Mouse (Mus musculus) cerebellum, postnatal 36 days (tissue): ENCODE measurements around the gene Atg5.
"Not testable (repeated sequence)": the region's sequence is repeated elsewhere in the genome, so short reads cannot be mapped to it uniquely, and the experiment has no call there.

Source experiments
- DNase-seq, 2 experiments: peaks; one replicate each; pipeline ENCODE4 v3.0.0; 2021 to 2022; ENCODE audit warnings: mixed read lengths in 2 of 2

Gene Atg5

GRCm38 (mm10) chr10:44268145-44268860 is at the start of gene Atg5:
Atg5 (plus strand) TSS chr10:44268358.
- peak; percentile 98 to 99 for DNase-seq

- not testable (repeated sequence) for DNase-seq
Observed at GRCm38 (mm10) chr10:44219073-44219472, 49.1 kb upstream of the Atg5 start.

GRCm38 (mm10) chr10:44224345-44224744 is 43.8 kb upstream of the Atg5 start:
- DNase-seq, result no peak

DNA sequence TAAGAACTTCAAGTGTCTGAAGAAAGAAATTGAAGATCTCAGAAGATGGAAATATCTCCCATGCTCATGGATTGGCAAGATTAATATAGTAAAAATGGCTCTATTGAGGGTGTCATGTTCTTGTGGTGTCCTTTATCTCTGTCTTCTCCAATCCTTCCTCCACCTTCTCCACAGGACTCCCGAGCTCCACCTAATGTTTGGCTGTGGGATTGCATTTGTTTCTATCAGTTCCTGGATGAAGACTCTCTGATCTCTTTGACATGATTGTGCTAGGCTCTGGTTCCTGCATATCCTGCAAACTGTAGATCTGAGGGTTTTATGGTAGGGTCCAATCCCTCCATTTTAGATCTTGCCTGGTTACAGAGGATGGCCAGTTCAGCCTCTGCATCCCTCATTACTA is 34.8 kb upstream of the Atg5 start:
- peak; percentile 13 to 19 for DNase-seq

GRCm38 (mm10) chr10:44235298-44235697 is 32.9 kb upstream of the Atg5 start:
- DNase-seq, result not testable (repeated sequence)

GRCm38 (mm10) chr10:44256624-44257023 is 11.5 kb upstream of the Atg5 start:
- peak in 1 of 2 experiments; percentile 8 for DNase-seq

DNA sequence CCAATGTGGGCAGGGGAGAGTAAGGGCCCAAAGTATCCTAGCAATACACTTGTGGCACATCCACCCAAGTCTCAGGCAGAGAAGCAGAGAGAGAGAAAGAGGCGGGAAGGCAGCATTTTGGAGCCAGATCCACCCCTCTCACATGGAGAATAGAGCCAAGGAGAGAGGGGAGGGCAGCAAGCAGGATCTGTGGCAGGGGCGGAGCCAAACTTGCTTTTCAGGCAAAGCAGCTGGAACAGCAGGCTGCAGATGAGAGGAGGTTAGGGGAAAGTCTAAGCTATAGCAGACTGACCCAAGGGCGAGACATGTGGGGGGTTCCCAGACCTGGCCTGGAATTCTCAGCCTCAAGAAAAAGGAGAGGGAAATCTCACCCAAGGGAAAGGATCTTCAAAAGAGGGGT is 2.3 kb upstream of the Atg5 start:
- no peak for DNase-seq

GRCm38 (mm10) chr10:44266561-44266960 is 1.6 kb upstream of the Atg5 start:
- no peak for DNase-seq

DNA sequence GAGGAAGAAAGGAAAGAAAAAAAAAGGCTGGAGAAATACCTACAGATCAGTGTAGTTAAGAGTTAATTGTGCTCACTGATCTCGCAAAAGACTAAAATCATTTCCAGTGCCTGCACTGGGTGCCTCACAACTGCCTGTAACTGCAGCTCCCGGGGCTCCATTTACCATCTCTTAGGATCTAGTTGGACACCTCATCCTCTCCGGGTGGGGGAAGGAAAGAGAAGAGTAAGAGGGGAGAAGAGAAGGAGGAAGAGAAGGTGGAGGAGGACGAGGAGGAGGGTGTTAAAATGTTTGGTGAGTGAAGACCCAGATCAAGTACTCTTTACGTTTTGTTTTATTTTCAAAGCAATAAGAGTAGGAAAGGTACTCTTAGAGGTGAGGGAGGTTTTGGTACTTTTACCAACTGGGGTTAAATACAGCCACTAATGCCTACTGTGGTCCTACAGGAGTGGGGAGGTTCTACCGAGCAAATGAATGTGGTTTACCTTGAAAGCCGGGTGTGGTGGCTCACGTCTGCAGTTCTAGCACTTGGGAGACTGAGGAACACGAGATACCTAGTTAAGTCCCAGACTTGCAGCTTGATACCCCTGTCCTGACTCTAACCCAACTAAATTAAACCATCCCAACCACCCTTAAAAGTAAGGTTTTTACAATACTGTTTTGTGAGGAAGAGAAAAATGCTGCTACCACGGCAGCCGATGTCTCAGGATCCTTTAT is 574 bp upstream of the Atg5 start:
- DNase-seq, result no peak

DNA sequence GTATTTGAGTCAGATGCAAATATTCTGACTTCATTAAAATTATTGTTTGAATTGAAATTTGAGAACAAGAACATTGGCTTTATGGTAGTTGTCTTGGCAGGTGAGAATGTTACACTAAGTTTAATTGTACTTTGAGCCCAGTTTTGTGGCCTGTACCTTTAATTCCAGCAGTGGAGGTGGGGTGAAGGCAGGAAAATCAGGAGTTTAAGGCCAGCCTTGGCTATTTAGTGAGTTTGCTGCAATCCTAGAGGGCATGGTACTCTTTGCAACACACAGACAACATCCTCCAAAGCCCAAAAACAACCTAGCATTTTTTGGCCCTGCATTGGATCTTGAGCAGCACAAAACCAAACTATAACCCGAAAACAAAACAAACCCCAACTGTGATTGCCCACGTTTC is 1.1 kb downstream of the Atg5 start:
- DNase-seq, result no peak

DNA sequence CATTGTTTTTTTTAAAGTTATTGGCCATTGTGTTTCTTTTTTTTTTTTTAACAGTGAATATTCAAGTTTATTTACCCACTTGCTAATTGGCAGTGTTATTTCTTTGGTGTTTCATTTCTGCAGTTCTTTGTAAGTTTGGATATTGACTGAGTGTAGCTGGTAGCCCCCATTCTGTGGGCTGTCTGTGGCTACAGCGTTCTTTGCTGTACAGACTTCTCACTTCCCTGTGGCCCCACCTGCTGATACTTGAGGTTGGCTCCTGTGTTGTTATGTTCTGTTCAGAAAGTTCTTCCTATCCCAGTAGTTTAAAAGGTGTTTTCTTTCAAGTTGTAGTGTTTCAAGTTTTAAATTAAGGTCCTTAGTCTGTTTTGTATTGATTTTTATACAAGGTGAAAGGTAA is 14.2 kb downstream of the Atg5 start:
- no peak for DNase-seq

DNA sequence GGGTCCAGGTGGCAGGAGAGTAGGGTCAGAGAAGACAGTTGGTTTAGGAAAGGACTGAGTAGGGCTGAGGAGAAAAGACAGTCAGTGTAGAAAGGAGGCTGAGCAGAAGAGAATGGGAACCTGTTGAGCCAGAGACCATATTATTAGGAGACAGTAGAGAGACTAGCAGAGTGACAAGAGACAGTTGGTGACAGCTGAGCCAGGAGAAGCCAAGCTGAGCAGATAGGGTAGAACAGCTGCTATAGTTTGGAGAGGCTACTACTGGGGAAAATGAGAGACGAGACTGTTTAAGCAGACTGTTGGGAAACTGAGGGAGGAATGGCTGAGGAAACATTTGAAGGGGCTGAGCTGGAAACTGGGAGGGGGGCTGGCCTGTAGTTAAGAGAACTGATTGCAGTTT is 16.9 kb downstream of the Atg5 start:
- DNase-seq, result no peak

DNA sequence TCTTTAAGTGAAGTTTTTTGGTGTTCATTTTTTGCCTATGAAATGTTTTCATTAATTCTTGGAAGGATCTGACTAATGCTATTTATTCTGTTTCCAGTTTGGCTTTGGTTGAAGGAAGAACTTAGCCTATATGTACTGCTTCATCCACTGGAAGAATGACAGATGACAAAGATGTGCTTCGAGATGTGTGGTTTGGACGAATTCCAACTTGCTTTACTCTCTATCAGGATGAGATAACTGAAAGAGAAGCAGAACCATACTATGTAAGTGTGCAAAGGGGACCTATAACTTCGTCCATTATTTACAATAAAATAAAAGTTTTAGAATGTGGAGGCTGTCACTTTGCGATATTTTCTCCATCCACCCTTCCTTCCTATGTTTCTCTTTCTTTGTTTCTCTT is 17.8 kb downstream of the Atg5 start:
- DNase-seq, result no peak

GRCm38 (mm10) chr10:44290876-44291275 is 22.7 kb downstream of the Atg5 start:
- no peak for DNase-seq

GRCm38 (mm10) chr10:44292205-44292604 is 24.0 kb downstream of the Atg5 start:
- peak in 1 of 2 experiments; percentile 14 for DNase-seq

- no peak for DNase-seq
Observed at GRCm38 (mm10) chr10:44299165-44299564, 31.0 kb downstream of the Atg5 start.

- no peak for DNase-seq
Observed at GRCm38 (mm10) chr10:44300078-44300477, 31.9 kb downstream of the Atg5 start.

DNA sequence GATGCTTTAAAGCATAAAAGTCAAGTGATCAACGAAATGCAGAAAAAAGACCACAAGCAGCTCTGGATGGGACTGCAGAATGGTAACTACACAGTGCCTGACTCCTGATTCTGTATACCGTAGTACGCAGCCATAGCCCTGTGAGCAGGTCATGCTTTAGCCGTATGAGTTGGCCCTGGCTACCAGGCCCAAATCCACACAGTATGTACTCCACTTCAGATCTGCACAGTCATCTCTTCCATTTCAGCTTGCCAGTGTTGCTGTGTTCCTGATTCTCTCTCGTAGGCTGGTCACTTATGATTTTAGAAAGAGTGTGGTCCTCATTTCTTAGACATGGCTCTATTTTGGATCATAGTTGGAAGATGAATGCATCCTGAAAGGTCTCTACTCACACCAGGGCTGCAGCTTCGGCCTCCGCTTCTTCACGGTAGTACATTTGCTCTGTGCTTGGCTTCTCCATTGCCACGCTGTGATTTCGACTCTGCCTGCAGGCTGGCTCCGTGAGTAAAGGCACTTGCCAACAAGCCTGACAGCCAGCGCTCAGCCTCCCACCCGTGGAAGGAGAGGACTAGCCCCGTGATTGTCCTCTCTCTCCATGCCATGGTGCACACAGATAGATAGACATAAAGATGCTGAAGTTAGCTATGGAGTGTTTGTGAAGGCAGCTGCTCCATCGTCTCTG is 35.6 kb downstream of the Atg5 start:
- peak; percentile 17 to 29 for DNase-seq

DNA sequence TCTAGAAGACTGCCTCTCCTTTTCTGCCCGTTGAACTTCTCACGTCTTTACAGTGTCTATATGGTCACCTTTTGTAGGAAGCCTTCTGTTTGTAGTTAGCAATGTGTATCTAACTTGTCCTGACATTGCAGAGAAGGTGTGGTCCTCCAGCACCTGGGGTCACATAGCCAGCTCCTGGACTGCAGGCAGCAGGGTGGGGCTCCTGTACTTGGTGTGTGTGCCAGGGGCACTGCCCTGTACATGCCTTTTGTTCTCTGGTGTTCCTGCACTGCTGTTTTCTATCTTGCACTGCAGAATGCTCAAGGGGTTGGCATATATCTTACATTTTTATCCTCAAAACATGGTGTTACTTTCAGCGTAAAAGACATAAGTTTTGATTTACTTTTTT is 36.2 kb downstream of the Atg5 start:
- DNase-seq, result no peak

- DNase-seq, result no peak
Observed at GRCm38 (mm10) chr10:44304845-44305244, 36.7 kb downstream of the Atg5 start.

- no peak for DNase-seq
Observed at GRCm38 (mm10) chr10:44306308-44306707, 38.1 kb downstream of the Atg5 start.

- DNase-seq, result no peak
Observed at GRCm38 (mm10) chr10:44308280-44308679, 40.1 kb downstream of the Atg5 start.

DNA sequence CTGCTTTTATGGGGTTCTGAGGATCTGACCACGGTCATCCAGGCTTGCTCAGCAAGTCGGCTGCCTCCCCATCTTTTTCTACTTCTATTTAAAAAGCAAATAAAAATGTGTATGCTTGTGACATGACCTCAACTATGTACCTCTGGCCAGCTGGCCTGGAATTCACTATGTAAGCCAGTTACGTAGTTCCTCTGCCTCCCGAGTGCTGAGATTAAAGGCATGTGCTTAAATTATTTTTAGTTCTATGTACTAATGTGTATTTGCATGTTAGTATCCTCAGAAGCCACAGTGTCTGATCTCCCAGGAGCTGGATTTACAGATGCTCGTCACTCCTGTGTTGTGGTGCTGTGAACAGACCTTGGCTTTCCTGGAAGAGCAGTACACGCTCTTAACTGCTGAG is 41.1 kb downstream of the Atg5 start:
- DNase-seq, result no peak

- DNase-seq, result no peak
Observed at GRCm38 (mm10) chr10:44315276-44315675, 47.1 kb downstream of the Atg5 start.
